Mouse (Mus musculus): ENCODE results near the gene Lrrc3c. TPM values are rescaled to one million over a fixed set of nuclear protein-coding genes. Genes with fewer than 3 reads are reported as not detected.
A peak's percentile ranks its signal among the peaks of the same experiment; 100 is the strongest.

The Lrrc3c gene
- not detected in 2 replicates for polyA plus RNA-seq (2016; fragmentation: Nextera tagmentation; extraction: Ambion mirVana)

GRCm38 (mm10) chr11:98597991-98598390 lies at the start of gene Lrrc3c:
Lrrc3c (plus strand) TSS chr11:98598291.
- H3K4me3 ChIP-seq = peak within 1 kb of the TSS; percentile 30
- peaks cover 45% of the 10 kb centered on the region for H3K4me1 ChIP-seq
- DNase-seq (ENCODE audit: low spot score) = no peak
- H3K27me3 ChIP-seq (ENCODE audit: insufficient read depth, poor library complexity, severe bottlenecking) = peaks cover 32% of the 10 kb centered on the region
- no peaks in the 10 kb centered on the region for H3K9me3 ChIP-seq
- no peaks in the 10 kb centered on the region for H3K36me3 ChIP-seq
- WGBS = 79% methylated on average over 8 of the region's 8 CpGs
- H3K27ac ChIP-seq = peak within 1 kb of the TSS; percentile 32

GRCm38 (mm10) chr11:98549363-98549762 lies 48.7 kb upstream of the Lrrc3c start:
- Histone ChIP-seq H3K4me1 (peaks cover 17% of the 10 kb centered on the region), H3K9me3 (no peaks in the 10 kb centered on the region; the same call in 1 of the 2 replicates), H3K4me3 (no peak overlapping the region), H3K36me3 (no peaks in the 10 kb centered on the region), H3K27ac (no peak overlapping the region), H3K27me3 (ENCODE audit: insufficient read depth, poor library complexity, severe bottlenecking) (peaks cover 61% of the 10 kb centered on the region)
- 73% methylated on average over 4 of the region's 4 CpGs for WGBS
- no peak for DNase-seq (ENCODE audit: low spot score)

- Histone ChIP-seq H3K27me3 (ENCODE audit: insufficient read depth, poor library complexity, severe bottlenecking) (peaks cover 51% of the 10 kb centered on the region), H3K4me3 (peak overlapping the region; percentile 80), H3K36me3 (no peaks in the 10 kb centered on the region), H3K9me3 (no peaks in the 10 kb centered on the region; the same call in 1 of the 2 replicates), H3K4me1 (peaks cover 15% of the 10 kb centered on the region), H3K27ac (peak overlapping the region; percentile 92)
- no peak for DNase-seq (ENCODE audit: low spot score)
- 16% methylated on average over 20 of the region's 20 CpGs for WGBS
Measured at GRCm38 (mm10) chr11:98550311-98550974, 47.6 kb upstream of the Lrrc3c start.

GRCm38 (mm10) chr11:98550975-98551828 lies 46.9 kb upstream of the Lrrc3c start, which contains the start of gene Zpbp2:
Zpbp2 (plus strand) TSS chr11:98551097.
- peak; percentile 96 for DNase-seq (ENCODE audit: low spot score)
- WGBS = under 1% methylated on average over 51 of the region's 51 CpGs
- peak within 1 kb of the TSS; percentile 92 for H3K27ac ChIP-seq

GRCm38 (mm10) chr11:98553966-98554365 lies 44.1 kb upstream of the Lrrc3c start:
- peaks cover 16% of the 10 kb centered on the region for H3K27me3 ChIP-seq (ENCODE audit: insufficient read depth, poor library complexity, severe bottlenecking)
- no peak for DNase-seq (ENCODE audit: low spot score)
- no peak overlapping the region for H3K27ac ChIP-seq
- H3K9me3 ChIP-seq = no peaks in the 10 kb centered on the region; the same call in 1 of the 2 replicates
- WGBS = 90% methylated on average over 4 of the region's 4 CpGs
- peaks cover 13% of the 10 kb centered on the region for H3K4me1 ChIP-seq
- no peak overlapping the region for H3K4me3 ChIP-seq
- H3K36me3 ChIP-seq = no peaks in the 10 kb centered on the region

More at GRCm38 (mm10) chr11:98550975-98551828, 46.9 kb upstream of the Lrrc3c start, which contains the start of gene Zpbp2:
- H3K4me3 ChIP-seq = peak within 1 kb of the TSS; percentile 80
- H3K9me3 ChIP-seq = no peaks in the 10 kb centered on the region; the same call in 1 of the 2 replicates
- H3K4me1 ChIP-seq = peaks cover 10% of the 10 kb centered on the region
- H3K36me3 ChIP-seq = no peaks in the 10 kb centered on the region
- peaks cover 44% of the 10 kb centered on the region for H3K27me3 ChIP-seq (ENCODE audit: insufficient read depth, poor library complexity, severe bottlenecking)

GRCm38 (mm10) chr11:98555124-98555700 lies 42.9 kb upstream of the Lrrc3c start:
- Histone ChIP-seq H3K4me3 (no peak overlapping the region), H3K27me3 (ENCODE audit: insufficient read depth, poor library complexity, severe bottlenecking) (peaks cover 3% of the 10 kb centered on the region; the same call in 1 of the 2 replicates), H3K36me3 (no peaks in the 10 kb centered on the region), H3K9me3 (no peaks in the 10 kb centered on the region; the same call in 1 of the 2 replicates), H3K4me1 (peaks cover 13% of the 10 kb centered on the region), H3K27ac (no peak overlapping the region)
- 69% methylated on average over 12 of the region's 12 CpGs for WGBS
- no peak for DNase-seq (ENCODE audit: low spot score)

GRCm38 (mm10) chr11:98560942-98561341 lies 37.1 kb upstream of the Lrrc3c start:
- Histone ChIP-seq H3K4me1 (peaks cover 20% of the 10 kb centered on the region), H3K36me3 (no peaks in the 10 kb centered on the region), H3K4me3 (no peak overlapping the region), H3K27me3 (ENCODE audit: insufficient read depth, poor library complexity, severe bottlenecking) (no peaks in the 10 kb centered on the region), H3K27ac (peak overlapping the region; percentile 67), H3K9me3 (no peaks in the 10 kb centered on the region)
- 20% methylated on average over 7 of the region's 7 CpGs for WGBS
- no peak for DNase-seq (ENCODE audit: low spot score)

GRCm38 (mm10) chr11:98563025-98563424 lies 35.1 kb upstream of the Lrrc3c start:
- no peak for DNase-seq (ENCODE audit: low spot score)
- Histone ChIP-seq H3K9me3 (no peaks in the 10 kb centered on the region), H3K27me3 (ENCODE audit: insufficient read depth, poor library complexity, severe bottlenecking) (no peaks in the 10 kb centered on the region), H3K4me1 (peaks cover 19% of the 10 kb centered on the region), H3K27ac (no peak overlapping the region), H3K4me3 (no peak overlapping the region), H3K36me3 (no peaks in the 10 kb centered on the region)
- WGBS = 84% methylated on average over 3 of the region's 3 CpGs

- no peak for DNase-seq (ENCODE audit: low spot score)
- H3K4me1 ChIP-seq = peaks cover 17% of the 10 kb centered on the region
- WGBS = 76% methylated on average over 13 of the region's 13 CpGs
- H3K9me3 ChIP-seq = no peaks in the 10 kb centered on the region
- no peaks in the 10 kb centered on the region for H3K36me3 ChIP-seq
- no peaks in the 10 kb centered on the region for H3K27me3 ChIP-seq (ENCODE audit: insufficient read depth, poor library complexity, severe bottlenecking)
- H3K27ac ChIP-seq = no peak overlapping the region
- no peak overlapping the region for H3K4me3 ChIP-seq
Measured at GRCm38 (mm10) chr11:98563921-98564414, 34.1 kb upstream of the Lrrc3c start.

- no peak for DNase-seq (ENCODE audit: low spot score)
- 84% methylated on average over 8 of the region's 8 CpGs for WGBS
- Histone ChIP-seq H3K27ac (no peak overlapping the region), H3K27me3 (ENCODE audit: insufficient read depth, poor library complexity, severe bottlenecking) (no peaks in the 10 kb centered on the region), H3K9me3 (no peaks in the 10 kb centered on the region), H3K36me3 (no peaks in the 10 kb centered on the region), H3K4me3 (no peak overlapping the region), H3K4me1 (no peaks in the 10 kb centered on the region)
Measured at GRCm38 (mm10) chr11:98568326-98568725, 29.8 kb upstream of the Lrrc3c start.

GRCm38 (mm10) chr11:98569461-98569860 lies 28.6 kb upstream of the Lrrc3c start:
- Histone ChIP-seq H3K9me3 (no peaks in the 10 kb centered on the region), H3K27ac (no peak overlapping the region), H3K4me3 (no peak overlapping the region), H3K4me1 (no peaks in the 10 kb centered on the region), H3K27me3 (ENCODE audit: insufficient read depth, poor library complexity, severe bottlenecking) (no peaks in the 10 kb centered on the region), H3K36me3 (no peaks in the 10 kb centered on the region)
- DNase-seq (ENCODE audit: low spot score) = no peak
- WGBS = 73% methylated on average over 6 of the region's 6 CpGs

- Histone ChIP-seq H3K4me3 (no peak overlapping the region), H3K36me3 (peaks cover 30% of the 10 kb centered on the region), H3K27me3 (ENCODE audit: insufficient read depth, poor library complexity, severe bottlenecking) (no peaks in the 10 kb centered on the region), H3K27ac (no peak overlapping the region), H3K9me3 (no peaks in the 10 kb centered on the region), H3K4me1 (peaks cover 33% of the 10 kb centered on the region)
- WGBS = 84% methylated on average over 5 of the region's 5 CpGs
- DNase-seq (ENCODE audit: low spot score) = no peak
Measured at GRCm38 (mm10) chr11:98577776-98578175, 20.3 kb upstream of the Lrrc3c start.

Data from heart, embryonic 10.5 days (tissue).